Mouse (Mus musculus): ENCODE measurements at regions not wholly inside any gene's neighbourhood (a gene's known extent, or its start where the extent isn't known, plus 50 kb on each side); places are given as distances from the start of the nearest gene placed in this dataset.
A peak's percentile ranks its signal among the peaks of the same experiment; 100 is the strongest.

DNA sequence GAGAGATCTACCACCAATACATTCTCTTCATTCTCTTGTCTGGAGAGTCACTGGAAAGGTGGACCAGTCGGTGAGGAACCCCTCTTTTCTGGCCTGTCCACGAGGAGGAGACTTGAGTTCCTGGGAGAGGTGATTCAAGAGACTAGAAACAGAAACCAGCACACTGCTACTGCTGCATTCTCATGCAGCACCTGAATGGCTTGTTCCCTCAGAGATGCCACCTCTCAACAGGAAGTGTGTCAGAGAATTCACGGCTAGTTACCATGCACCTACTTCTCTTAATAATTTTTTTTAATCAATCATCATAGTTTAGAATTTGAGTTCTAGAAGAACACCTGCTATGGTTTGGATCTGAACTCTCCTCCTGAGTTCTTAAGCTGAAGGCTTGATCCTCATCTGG lies 52.0 kb upstream of the Dynlrb2 start:
- H3K9me3 ChIP-seq, result no peaks in the 10 kb centered on the region
- H3K9ac ChIP-seq, result no peak overlapping the region
- no peak for ATAC-seq (ENCODE audit: insufficient number of reproducible peaks, low FRiP score, low TSS enrichment, low read depth)
- no peaks in the 10 kb centered on the region for H3K27me3 ChIP-seq
- H3K27ac ChIP-seq, result no peak overlapping the region
- no peak overlapping the region for H3K4me2 ChIP-seq
- no peak overlapping the region for H3K4me3 ChIP-seq
- H3K4me1 ChIP-seq, result no peaks in the 10 kb centered on the region
- WGBS, result 73% methylated on average over 3 of the region's 3 CpGs
- no peaks in the 10 kb centered on the region for H3K36me3 ChIP-seq

- H3K9me3 ChIP-seq, result no peaks in the 10 kb centered on the region
Observed at GRCm38 (mm10) chr8:116451397-116451796, 53.4 kb upstream of the Dynlrb2 start.

DNA sequence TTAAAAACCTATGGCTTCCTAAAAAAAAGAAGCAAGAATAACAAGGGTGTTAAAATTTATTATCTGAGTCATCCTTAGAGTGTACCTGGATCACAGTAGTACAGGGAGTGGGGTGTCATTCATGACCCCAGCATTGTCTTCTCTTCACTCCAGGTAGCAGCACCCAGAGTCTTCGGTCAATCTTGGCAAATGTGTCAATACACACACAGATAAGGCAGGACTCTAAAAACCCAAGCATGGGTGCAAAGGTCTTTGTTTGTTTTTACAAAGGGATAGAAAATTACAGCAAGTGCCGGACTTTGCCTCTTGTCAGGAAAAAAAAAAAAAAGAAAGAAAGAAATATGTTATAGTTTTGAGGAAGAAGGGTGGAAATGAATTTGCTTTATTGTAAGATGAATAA lies 57.3 kb upstream of the Dynlrb2 start:
- no peaks in the 10 kb centered on the region for H3K36me3 ChIP-seq
- no peak overlapping the region for H3K27ac ChIP-seq
- 89% methylated on average over 2 of the region's 2 CpGs for WGBS
- H3K9me3 ChIP-seq, result no peaks in the 10 kb centered on the region
- H3K9ac ChIP-seq, result no peak overlapping the region
- H3K4me1 ChIP-seq, result no peaks in the 10 kb centered on the region
- no peak for ATAC-seq (ENCODE audit: insufficient number of reproducible peaks, low FRiP score, low TSS enrichment, low read depth)
- H3K4me2 ChIP-seq, result no peak overlapping the region
- H3K27me3 ChIP-seq, result no peaks in the 10 kb centered on the region
- H3K4me3 ChIP-seq, result no peak overlapping the region

More at GRCm38 (mm10) chr8:116451397-116451796, 53.4 kb upstream of the Dynlrb2 start:
- Histone ChIP-seq H3K4me3 (no peak overlapping the region), H3K36me3 (no peaks in the 10 kb centered on the region), H3K27ac (no peak overlapping the region), H3K27me3 (no peaks in the 10 kb centered on the region), H3K9ac (no peak overlapping the region), H3K4me1 (no peaks in the 10 kb centered on the region), H3K4me2 (no peak overlapping the region)
- no peak for ATAC-seq (ENCODE audit: insufficient number of reproducible peaks, low FRiP score, low TSS enrichment, low read depth)
- WGBS, result 51% methylated on average over 3 of the region's 3 CpGs

DNA sequence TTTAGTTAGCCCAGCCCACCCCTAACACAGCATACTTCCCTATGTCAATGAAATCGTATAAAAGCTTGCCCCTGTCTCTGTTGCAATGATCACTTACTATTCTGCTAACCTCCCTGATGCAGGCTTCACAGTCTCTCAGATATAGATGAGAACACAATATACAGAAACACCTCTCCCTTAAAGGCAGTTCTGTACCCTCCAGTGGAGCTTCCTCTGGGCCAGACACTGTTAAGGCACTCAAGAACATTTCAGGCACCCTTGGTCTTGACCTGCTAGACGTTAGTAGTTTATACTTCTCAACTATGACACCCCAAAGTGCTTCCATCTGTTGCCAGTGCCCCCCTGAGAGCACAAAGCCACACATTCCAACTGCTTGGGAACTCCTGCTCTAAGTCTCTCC lies 61.9 kb upstream of the Dynlrb2 start:
- Histone ChIP-seq H3K4me1 (0 out of 2 replicates have a peak, but pooled peaks cover 2% of the 10 kb centered on the region), H3K27me3 (peaks cover 24% of the 10 kb centered on the region), H3K9ac (no peak overlapping the region), H3K4me2 (no peak overlapping the region), H3K4me3 (no peak overlapping the region), H3K36me3 (no peaks in the 10 kb centered on the region), H3K27ac (no peak overlapping the region), H3K9me3 (no peaks in the 10 kb centered on the region)
- no peak for ATAC-seq (ENCODE audit: insufficient number of reproducible peaks, low FRiP score, low TSS enrichment, low read depth)
- 44% methylated on average over 2 of the region's 2 CpGs for WGBS

- H3K27ac ChIP-seq, result no peak overlapping the region
- WGBS, result 20% methylated on average over 7 of the region's 7 CpGs
- no peak for ATAC-seq (ENCODE audit: insufficient number of reproducible peaks, low FRiP score, low TSS enrichment, low read depth)
Observed at GRCm38 (mm10) chr8:116438895-116439294, 65.9 kb upstream of the Dynlrb2 start.

GRCm38 (mm10) chr8:116435268-116435980 lies 69.3 kb upstream of the Dynlrb2 start:
- Histone ChIP-seq H3K36me3 (no peaks in the 10 kb centered on the region), H3K9ac (no peak overlapping the region), H3K27me3 (peaks cover 26% of the 10 kb centered on the region), H3K9me3 (no peaks in the 10 kb centered on the region), H3K4me2 (no peak overlapping the region), H3K4me3 (no peak overlapping the region), H3K27ac (no peak overlapping the region), H3K4me1 (0 out of 2 replicates have a peak, but pooled peaks cover 2% of the 10 kb centered on the region)
- 56% methylated on average over 15 of the region's 15 CpGs for WGBS
- no peak for ATAC-seq (ENCODE audit: insufficient number of reproducible peaks, low FRiP score, low TSS enrichment, low read depth)

More at GRCm38 (mm10) chr8:116438895-116439294, 65.9 kb upstream of the Dynlrb2 start:
- H3K9ac ChIP-seq, result no peak overlapping the region
- H3K4me2 ChIP-seq, result no peak overlapping the region
- H3K4me1 ChIP-seq, result 0 out of 2 replicates have a peak, but pooled peaks cover 2% of the 10 kb centered on the region
- H3K9me3 ChIP-seq, result no peaks in the 10 kb centered on the region
- no peak overlapping the region for H3K4me3 ChIP-seq
- peaks cover 33% of the 10 kb centered on the region for H3K27me3 ChIP-seq
- no peaks in the 10 kb centered on the region for H3K36me3 ChIP-seq

DNA sequence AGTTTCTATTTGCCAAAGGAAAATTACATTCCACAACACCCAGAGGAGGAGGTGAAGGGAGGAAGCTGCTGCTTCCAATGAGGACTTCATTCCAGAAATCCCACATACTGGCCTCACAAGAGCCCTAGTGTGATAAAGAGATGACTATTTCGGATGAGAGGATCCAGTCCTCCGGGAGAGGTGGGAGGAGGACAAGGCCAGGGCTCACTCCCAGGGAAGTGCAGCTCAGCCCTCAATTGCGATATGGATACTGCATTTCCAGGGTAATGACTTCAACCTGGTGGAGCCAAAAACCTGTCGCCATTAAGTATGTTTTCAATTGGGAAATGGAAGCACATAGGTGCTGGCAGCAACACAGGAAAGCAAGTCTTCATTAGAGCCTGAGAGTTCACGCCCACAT lies 74.7 kb upstream of the Dynlrb2 start:
- ATAC-seq (ENCODE audit: insufficient number of reproducible peaks, low FRiP score, low TSS enrichment, low read depth), result no peak
- no peak overlapping the region for H3K9ac ChIP-seq
- WGBS, result 61% methylated on average over 5 of the region's 5 CpGs

DNA sequence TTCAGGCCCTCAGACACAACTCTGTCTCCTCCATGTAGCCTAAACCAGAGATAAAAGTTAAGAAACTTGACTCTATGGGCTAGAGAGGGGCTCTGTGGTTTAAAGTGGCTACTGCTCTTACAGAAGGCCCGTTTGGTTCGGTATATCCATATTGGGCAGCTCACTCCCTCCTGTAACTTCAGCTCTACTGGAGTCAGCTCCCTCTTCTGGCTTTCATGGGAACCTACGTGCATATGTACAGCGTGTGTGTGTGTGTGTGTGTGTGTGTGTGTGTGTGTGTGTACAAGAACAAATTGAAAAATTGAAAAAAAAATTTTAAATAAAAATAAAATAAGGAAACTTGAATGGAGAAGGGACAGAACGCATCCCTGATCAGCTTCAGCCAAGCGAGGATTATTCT lies 75.1 kb upstream of the Dynlrb2 start:
- Histone ChIP-seq H3K4me2 (no peak overlapping the region), H3K9ac (no peak overlapping the region), H3K4me1 (no peaks in the 10 kb centered on the region), H3K27me3 (0 out of 2 replicates have a peak, but pooled peaks cover 4% of the 10 kb centered on the region), H3K9me3 (no peaks in the 10 kb centered on the region), H3K4me3 (no peak overlapping the region), H3K27ac (no peak overlapping the region), H3K36me3 (no peaks in the 10 kb centered on the region)
- ATAC-seq (ENCODE audit: insufficient number of reproducible peaks, low FRiP score, low TSS enrichment, low read depth), result no peak
- 54% methylated on average over 6 of the region's 6 CpGs for WGBS

More for the DNA sequence above, 74.7 kb upstream of the Dynlrb2 start:
- H3K27me3 ChIP-seq, result 0 out of 2 replicates have a peak, but pooled peaks cover 4% of the 10 kb centered on the region
- no peak overlapping the region for H3K4me3 ChIP-seq
- no peaks in the 10 kb centered on the region for H3K9me3 ChIP-seq
- no peaks in the 10 kb centered on the region for H3K36me3 ChIP-seq
- H3K4me1 ChIP-seq, result no peaks in the 10 kb centered on the region
- H3K27ac ChIP-seq, result 0 out of 2 replicates have a peak overlapping the region, but pooled peaks have one; percentile 0
- no peak overlapping the region for H3K4me2 ChIP-seq

DNA sequence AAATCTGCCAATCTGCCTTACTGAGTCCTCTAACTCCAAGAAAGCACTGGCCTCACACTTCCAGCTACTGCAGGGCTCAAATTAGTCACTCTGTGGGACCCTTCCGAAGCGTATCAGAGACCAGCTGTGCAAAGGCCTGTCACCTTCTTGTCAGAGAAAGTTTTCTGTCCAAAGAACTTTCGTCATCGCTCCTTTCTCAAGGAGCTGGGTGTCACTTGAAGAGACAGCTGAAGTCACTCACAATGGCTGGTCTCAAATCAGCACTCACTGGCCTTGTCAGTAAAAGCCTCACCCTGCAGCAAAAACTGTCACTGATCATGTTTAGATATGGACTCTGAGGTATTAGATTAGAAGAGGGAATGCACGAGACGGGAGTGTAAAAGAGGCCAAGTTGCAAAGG lies 81.9 kb upstream of the Dynlrb2 start:
- no peak overlapping the region for H3K4me2 ChIP-seq
- H3K9ac ChIP-seq, result no peak overlapping the region
- no peaks in the 10 kb centered on the region for H3K4me1 ChIP-seq
- 67% methylated on average over 6 of the region's 6 CpGs for WGBS
- no peaks in the 10 kb centered on the region for H3K27me3 ChIP-seq
- no peak overlapping the region for H3K27ac ChIP-seq
- no peaks in the 10 kb centered on the region for H3K9me3 ChIP-seq
- H3K4me3 ChIP-seq, result no peak overlapping the region
- no peaks in the 10 kb centered on the region for H3K36me3 ChIP-seq
- no peak for ATAC-seq (ENCODE audit: insufficient number of reproducible peaks, low FRiP score, low TSS enrichment, low read depth)

- H3K27me3 ChIP-seq, result no peaks in the 10 kb centered on the region
- no peaks in the 10 kb centered on the region for H3K36me3 ChIP-seq
- no peak overlapping the region for H3K4me2 ChIP-seq
- no peak overlapping the region for H3K27ac ChIP-seq
- no peak for ATAC-seq (ENCODE audit: insufficient number of reproducible peaks, low FRiP score, low TSS enrichment, low read depth)
- no peak overlapping the region for H3K9ac ChIP-seq
- 34% methylated on average over 12 of the region's 12 CpGs for WGBS
- no peaks in the 10 kb centered on the region for H3K9me3 ChIP-seq
- H3K4me3 ChIP-seq, result no peak overlapping the region
- H3K4me1 ChIP-seq, result no peaks in the 10 kb centered on the region
Observed at GRCm38 (mm10) chr8:116412703-116413102, 92.1 kb upstream of the Dynlrb2 start.

- no peak for ATAC-seq (ENCODE audit: insufficient number of reproducible peaks, low FRiP score, low TSS enrichment, low read depth)
- H3K27ac ChIP-seq, result no peak overlapping the region
- no peaks in the 10 kb centered on the region for H3K9me3 ChIP-seq
- H3K27me3 ChIP-seq, result no peaks in the 10 kb centered on the region
- H3K4me3 ChIP-seq, result no peak overlapping the region
- no peaks in the 10 kb centered on the region for H3K36me3 ChIP-seq
- no peak overlapping the region for H3K9ac ChIP-seq
- WGBS, result 78% methylated on average over 5 of the region's 5 CpGs
- no peak overlapping the region for H3K4me2 ChIP-seq
- H3K4me1 ChIP-seq, result no peaks in the 10 kb centered on the region
Observed at GRCm38 (mm10) chr8:116410041-116410440, 94.7 kb upstream of the Dynlrb2 start.

DNA sequence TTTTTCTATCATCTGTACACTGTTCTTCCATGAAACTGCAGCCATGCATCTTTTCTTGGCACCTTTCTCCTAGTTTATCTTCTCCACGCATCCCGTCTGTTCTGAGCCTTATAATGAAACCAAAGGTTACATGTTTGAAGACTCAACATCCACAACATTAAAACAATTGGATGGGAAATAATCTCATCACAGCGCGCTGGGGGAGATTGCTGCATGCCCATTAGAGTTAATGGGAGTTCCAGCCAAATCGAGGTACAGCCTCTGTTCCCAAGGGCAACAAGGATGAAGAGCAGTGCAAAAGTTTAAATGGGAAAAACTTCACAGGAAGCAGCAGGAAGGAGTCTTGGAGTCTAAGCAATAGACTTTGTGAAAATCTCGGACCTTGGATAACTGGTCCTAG lies 95.8 kb upstream of the Dynlrb2 start:
- Histone ChIP-seq H3K4me3 (no peak overlapping the region), H3K4me1 (no peaks in the 10 kb centered on the region), H3K4me2 (no peak overlapping the region), H3K9me3 (no peaks in the 10 kb centered on the region), H3K9ac (no peak overlapping the region), H3K36me3 (no peaks in the 10 kb centered on the region), H3K27ac (no peak overlapping the region), H3K27me3 (no peaks in the 10 kb centered on the region)
- WGBS, result 86% methylated on average over 6 of the region's 6 CpGs
- no peak for ATAC-seq (ENCODE audit: insufficient number of reproducible peaks, low FRiP score, low TSS enrichment, low read depth)

DNA sequence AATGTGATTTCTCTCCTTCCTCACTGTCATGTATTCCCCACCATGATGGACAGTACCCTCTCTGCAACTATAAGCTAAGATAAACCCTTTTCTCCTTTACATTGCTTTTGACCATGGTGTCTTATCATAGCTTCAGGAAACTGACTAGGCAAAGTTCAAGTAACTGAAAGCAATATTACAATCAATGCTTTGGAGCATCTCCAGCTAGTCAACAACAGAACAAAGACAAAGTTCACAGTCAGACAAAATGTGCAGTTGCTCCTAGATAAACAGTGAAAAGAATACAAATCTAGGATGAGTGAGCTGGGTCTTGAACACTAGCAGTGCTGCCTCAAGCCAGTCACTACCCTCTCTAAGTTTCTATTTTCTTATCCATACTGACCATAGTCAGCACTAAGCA lies 100.2 kb upstream of the Dynlrb2 start:
- no peak for ATAC-seq (ENCODE audit: insufficient number of reproducible peaks, low FRiP score, low TSS enrichment, low read depth)
- H3K4me1 ChIP-seq, result no peaks in the 10 kb centered on the region
- no peaks in the 10 kb centered on the region for H3K9me3 ChIP-seq
- no peak overlapping the region for H3K4me3 ChIP-seq
- no peak overlapping the region for H3K9ac ChIP-seq
- no peak overlapping the region for H3K27ac ChIP-seq
- H3K27me3 ChIP-seq, result no peaks in the 10 kb centered on the region
- no peaks in the 10 kb centered on the region for H3K36me3 ChIP-seq
- H3K4me2 ChIP-seq, result no peak overlapping the region

Data from limb, embryonic 15.5 days (tissue).